Mouse (Mus musculus): Measurements from ENCODE around the gene Csmd2. TPM values are rescaled to one million over a fixed set of nuclear protein-coding genes. Genes with fewer than 3 reads are reported as not detected.

The Csmd2 gene
- polyA plus RNA-seq, 1 experiment from 2014 or later: 0.03 TPM

DNA sequence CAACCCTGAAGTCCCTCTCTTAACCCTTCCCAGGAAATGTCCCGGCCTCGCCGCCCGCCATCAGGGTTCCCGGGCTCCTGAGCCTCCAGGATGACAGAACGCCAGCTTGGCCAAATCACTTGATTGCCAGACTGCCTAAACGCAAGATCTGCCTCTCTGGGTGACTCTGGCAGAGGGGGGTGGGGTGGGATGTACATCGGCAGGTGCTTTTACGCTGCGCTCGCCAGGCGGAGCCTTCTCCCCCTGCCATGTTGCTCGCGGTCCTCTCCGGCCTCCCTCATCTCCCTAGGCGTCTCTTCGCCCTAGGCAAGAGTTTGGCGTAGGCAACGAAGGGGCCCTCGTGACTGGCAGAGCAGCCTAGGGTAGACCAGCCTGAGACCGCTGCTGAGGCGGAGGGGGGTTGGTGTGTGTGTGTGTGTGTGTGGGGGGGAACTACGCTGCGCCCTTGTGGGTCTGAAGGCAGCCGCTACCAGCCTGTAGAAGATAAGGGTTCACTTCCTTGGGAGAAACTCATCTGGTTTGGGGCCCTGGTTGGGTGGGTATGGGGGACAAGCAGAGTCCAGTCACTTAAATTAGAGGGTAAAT is 1.1 kb upstream of the Csmd2 start:
- H3K36me3 ChIP-seq (replicated peaks): no peaks in the 10 kb centered on the region
- H3K9ac ChIP-seq: no peak overlapping the region
- H3K4me3 ChIP-seq (replicated peaks): no peak overlapping the region
- H3K9me3 ChIP-seq (replicated peaks): no peaks in the 10 kb centered on the region
- no peak overlapping the region for H3K4me2 ChIP-seq
- no peaks in the 10 kb centered on the region for H3K4me1 ChIP-seq (replicated peaks)
- H3K27ac ChIP-seq (replicated peaks): no peak overlapping the region
- peaks cover 63% of the 10 kb centered on the region for H3K27me3 ChIP-seq
- ATAC-seq (ENCODE audit: insufficient read depth): no peak
- 7% methylated on average over 25 of the region's 25 CpGs for WGBS (ENCODE audit: insufficient replicate concordance)

- H3K4me3 ChIP-seq (replicated peaks): no peak overlapping the region
- no peak overlapping the region for H3K27ac ChIP-seq (replicated peaks)
- H3K9me3 ChIP-seq (replicated peaks): no peaks in the 10 kb centered on the region
- no peaks in the 10 kb centered on the region for H3K36me3 ChIP-seq (replicated peaks)
- H3K9ac ChIP-seq: no peak overlapping the region
- WGBS (ENCODE audit: insufficient replicate concordance): 12% methylated on average over 10 of the region's 10 CpGs
- ATAC-seq (ENCODE audit: insufficient read depth): no peak
- peaks cover 63% of the 10 kb centered on the region for H3K27me3 ChIP-seq
- H3K4me2 ChIP-seq: no peak overlapping the region
- no peaks in the 10 kb centered on the region for H3K4me1 ChIP-seq (replicated peaks)
Measured at GRCm38 (mm10) chr4:127987270-127987669, 387 bp upstream of the Csmd2 start.

DNA sequence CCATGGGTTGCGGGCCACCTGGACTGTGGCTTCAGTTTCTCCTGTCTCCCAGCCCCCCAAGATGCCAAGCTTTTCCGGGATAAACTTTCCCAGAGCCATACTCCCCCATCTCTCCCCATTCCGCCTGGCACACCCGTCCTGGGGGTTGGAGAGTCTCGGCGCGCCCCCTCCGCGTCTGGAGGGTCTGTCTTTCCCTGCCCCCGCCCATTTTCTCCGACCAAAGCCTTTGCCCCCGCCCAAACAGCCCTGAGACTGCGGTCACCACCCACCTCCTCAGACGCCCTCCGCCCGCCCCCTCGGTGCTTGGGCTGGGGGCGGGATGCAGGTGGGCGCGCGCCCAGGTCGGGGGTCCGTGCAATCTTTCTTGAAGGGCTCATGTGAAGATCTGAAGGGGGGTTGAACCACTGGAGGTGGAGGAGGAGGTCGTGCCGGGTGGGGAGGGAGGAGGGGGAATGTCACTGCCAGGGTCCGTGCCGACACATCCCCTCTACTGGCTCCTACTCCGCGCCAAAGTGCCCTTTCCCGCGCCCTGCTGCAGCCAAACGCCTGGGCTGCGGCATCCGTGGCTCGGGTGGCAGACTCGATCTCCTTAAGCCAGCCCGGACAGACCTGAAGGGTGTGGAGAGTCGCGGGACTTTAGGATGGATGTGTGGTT is 996 bp downstream of the Csmd2 start:
- H3K4me3 ChIP-seq (replicated peaks): no peak overlapping the region
- H3K4me1 ChIP-seq (replicated peaks): no peaks in the 10 kb centered on the region
- peaks cover 63% of the 10 kb centered on the region for H3K27me3 ChIP-seq
- H3K9me3 ChIP-seq (replicated peaks): no peaks in the 10 kb centered on the region
- no peak for ATAC-seq (ENCODE audit: insufficient read depth)
- WGBS (ENCODE audit: insufficient replicate concordance): 2% methylated on average over 39 of the region's 39 CpGs
- no peak overlapping the region for H3K9ac ChIP-seq
- no peak overlapping the region for H3K27ac ChIP-seq (replicated peaks)
- no peak overlapping the region for H3K4me2 ChIP-seq
- H3K36me3 ChIP-seq (replicated peaks): no peaks in the 10 kb centered on the region

DNA sequence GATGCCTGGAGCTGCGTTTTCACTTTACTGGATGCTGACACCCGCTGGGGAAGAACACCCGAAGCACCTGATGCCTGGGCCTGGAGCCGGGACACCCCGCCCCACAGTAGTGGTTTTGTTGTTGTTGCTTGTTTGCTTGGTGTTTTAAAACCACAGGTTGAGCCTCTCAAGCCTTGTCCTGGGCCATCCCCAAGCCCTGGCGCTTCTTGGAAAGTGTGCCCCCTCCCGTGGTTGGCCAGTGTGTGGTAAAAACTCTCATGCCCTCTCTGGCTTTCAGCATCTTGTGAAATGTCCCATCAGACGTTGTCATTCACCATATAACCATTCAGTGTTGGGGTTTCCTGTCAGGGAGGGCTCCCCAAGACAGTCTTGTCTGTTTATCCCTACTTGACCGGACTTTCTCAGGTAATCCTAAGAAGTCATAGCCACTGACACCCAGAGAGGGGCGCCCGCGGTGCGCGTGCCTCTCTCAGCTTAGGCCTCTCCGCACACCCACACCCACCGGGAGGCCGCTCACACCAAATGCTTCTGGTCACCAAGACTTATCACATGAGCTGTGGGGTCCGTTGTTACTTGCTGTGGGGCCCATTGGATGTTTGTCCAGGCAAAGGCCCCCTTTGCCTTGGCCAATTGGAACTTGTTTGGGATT is 1.8 kb downstream of the Csmd2 start:
- Histone ChIP-seq H3K27ac (replicated peaks) (no peak overlapping the region), H3K4me2 (no peak overlapping the region), H3K9me3 (replicated peaks) (no peaks in the 10 kb centered on the region), H3K9ac (no peak overlapping the region), H3K4me1 (replicated peaks) (no peaks in the 10 kb centered on the region), H3K4me3 (replicated peaks) (no peak overlapping the region), H3K36me3 (replicated peaks) (no peaks in the 10 kb centered on the region), H3K27me3 (peaks cover 63% of the 10 kb centered on the region)
- no peak for ATAC-seq (ENCODE audit: insufficient read depth)
- WGBS (ENCODE audit: insufficient replicate concordance): 7% methylated on average over 18 of the region's 18 CpGs

- Histone ChIP-seq H3K4me2 (no peak overlapping the region), H3K4me1 (replicated peaks) (no peaks in the 10 kb centered on the region), H3K9ac (no peak overlapping the region), H3K36me3 (replicated peaks) (no peaks in the 10 kb centered on the region), H3K27ac (replicated peaks) (no peak overlapping the region), H3K4me3 (replicated peaks) (no peak overlapping the region), H3K9me3 (replicated peaks) (no peaks in the 10 kb centered on the region), H3K27me3 (no peaks in the 10 kb centered on the region)
- 42% methylated on average over 3 of the region's 3 CpGs for WGBS (ENCODE audit: insufficient replicate concordance)
- ATAC-seq (ENCODE audit: insufficient read depth): no peak
Measured at GRCm38 (mm10) chr4:127999281-127999680, 11.6 kb downstream of the Csmd2 start.

DNA sequence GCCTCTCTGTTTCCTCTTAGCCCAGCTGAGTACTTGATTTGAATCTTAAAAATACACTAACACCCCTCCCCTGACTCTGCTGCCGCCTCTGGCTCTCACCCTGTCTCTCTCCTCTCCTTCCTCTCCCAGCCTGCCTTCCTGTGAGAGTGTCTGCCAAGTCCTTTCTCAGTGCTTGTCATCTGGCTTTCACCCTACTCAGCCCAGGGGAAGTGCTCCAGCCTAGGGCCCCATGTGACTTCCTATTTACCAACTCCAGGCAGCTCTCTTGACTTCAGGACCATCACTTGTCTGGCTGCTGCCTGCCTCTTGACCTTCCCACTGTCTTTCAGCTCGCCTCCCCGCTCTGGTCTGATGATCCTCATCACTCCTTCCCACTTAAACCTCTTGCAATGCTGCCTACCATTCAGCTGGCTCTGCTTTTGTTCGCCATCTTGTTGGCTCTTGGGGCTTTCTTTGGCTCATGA is 15.0 kb downstream of the Csmd2 start:
- Histone ChIP-seq H3K9me3 (replicated peaks) (no peaks in the 10 kb centered on the region), H3K27ac (replicated peaks) (no peak overlapping the region), H3K4me3 (replicated peaks) (no peak overlapping the region), H3K27me3 (no peaks in the 10 kb centered on the region), H3K4me1 (replicated peaks) (no peaks in the 10 kb centered on the region), H3K4me2 (no peak overlapping the region), H3K36me3 (replicated peaks) (no peaks in the 10 kb centered on the region), H3K9ac (no peak overlapping the region)
- WGBS (ENCODE audit: insufficient replicate concordance): 28% methylated on average over 4 of the region's 4 CpGs
- ATAC-seq (ENCODE audit: insufficient read depth): no peak

DNA sequence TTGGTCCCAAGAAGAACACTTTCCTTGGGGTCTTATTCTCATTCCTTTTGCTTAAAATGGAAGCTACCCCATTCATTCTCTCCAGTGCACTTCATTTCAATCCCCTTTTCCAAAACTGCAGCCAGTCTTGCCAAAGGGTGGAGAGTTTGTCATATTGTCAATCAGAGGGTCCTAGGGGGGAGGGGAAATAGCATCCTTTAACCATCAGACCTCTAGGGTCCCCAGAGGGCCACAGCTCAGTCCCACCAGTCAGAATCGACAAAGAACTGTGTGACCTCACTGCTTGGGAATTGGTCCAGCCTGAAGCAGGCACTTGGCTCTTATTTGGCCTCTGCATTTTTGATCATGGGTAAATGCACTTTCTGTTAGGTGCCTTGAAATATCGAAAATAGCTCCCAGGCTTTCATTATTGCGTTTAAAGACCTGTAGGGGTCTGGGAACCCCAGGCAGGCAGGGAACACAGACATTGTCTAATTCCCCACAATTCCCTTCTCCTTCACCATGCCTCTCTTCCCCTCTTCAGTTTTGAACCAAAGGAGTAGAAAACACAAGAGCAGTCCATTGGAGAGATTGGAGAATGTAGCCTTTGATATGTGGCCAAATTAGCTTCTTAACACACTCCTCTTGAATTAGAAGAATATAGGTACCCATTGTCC is 17.3 kb downstream of the Csmd2 start:
- no peaks in the 10 kb centered on the region for H3K36me3 ChIP-seq (replicated peaks)

DNA sequence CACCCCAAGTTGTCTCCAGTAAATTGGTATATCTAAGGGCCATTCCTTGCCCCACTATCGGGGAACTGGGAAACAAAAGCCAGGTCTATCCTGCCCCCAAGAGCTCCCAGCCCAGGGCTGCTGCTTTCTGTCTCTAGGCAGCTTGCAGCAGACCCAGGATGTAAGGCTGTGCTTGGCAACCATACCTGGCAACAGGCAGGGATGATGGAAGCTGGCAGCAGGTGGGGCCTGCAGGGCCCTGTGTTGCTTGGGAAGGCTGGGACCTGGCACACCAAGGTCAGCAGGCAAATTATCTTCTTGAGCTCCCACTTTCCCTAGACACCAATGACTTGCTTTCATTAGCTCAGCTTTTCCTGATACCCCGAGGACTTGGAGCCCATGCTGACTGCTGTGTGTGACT is 31.8 kb downstream of the Csmd2 start:
- no peaks in the 10 kb centered on the region for H3K9me3 ChIP-seq (replicated peaks)
- WGBS (ENCODE audit: insufficient replicate concordance): 48% methylated on average over 2 of the region's 2 CpGs
- H3K4me3 ChIP-seq (replicated peaks): no peak overlapping the region
- no peaks in the 10 kb centered on the region for H3K27me3 ChIP-seq
- no peak for ATAC-seq (ENCODE audit: insufficient read depth)
- H3K4me1 ChIP-seq (replicated peaks): no peaks in the 10 kb centered on the region
- H3K4me2 ChIP-seq: no peak overlapping the region
- no peaks in the 10 kb centered on the region for H3K36me3 ChIP-seq (replicated peaks)
- H3K27ac ChIP-seq (replicated peaks): no peak overlapping the region
- no peak overlapping the region for H3K9ac ChIP-seq

More for the DNA sequence above, 17.3 kb downstream of the Csmd2 start:
- no peaks in the 10 kb centered on the region for H3K27me3 ChIP-seq
- H3K4me2 ChIP-seq: no peak overlapping the region
- H3K4me1 ChIP-seq (replicated peaks): no peaks in the 10 kb centered on the region
- no peak overlapping the region for H3K4me3 ChIP-seq (replicated peaks)
- no peak for ATAC-seq (ENCODE audit: insufficient read depth)
- H3K9ac ChIP-seq: no peak overlapping the region
- H3K27ac ChIP-seq (replicated peaks): no peak overlapping the region
- H3K9me3 ChIP-seq (replicated peaks): no peaks in the 10 kb centered on the region
- WGBS (ENCODE audit: insufficient replicate concordance): 46% methylated on average over 3 of the region's 3 CpGs

DNA sequence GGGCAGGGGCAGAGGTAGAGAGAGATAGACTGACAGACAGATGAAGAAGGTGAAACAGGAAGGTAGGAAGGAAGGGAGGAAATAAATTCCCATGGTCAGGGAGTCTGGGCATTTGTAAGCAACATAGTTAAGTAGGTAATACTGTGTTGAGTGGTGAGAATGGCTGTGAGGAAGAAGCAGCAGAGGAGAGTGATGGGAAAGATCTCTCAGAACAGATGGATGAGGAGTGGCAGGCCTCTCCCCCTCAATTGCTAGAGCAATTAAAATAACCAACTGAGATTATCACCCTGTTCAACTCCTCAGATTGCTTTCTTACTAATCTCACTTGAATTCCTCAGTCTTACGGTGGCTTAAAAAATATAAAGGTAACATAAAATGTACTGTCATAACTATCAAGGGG is 40.6 kb downstream of the Csmd2 start:
- Histone ChIP-seq H3K27ac (replicated peaks) (no peak overlapping the region), H3K4me3 (replicated peaks) (no peak overlapping the region), H3K4me1 (replicated peaks) (no peaks in the 10 kb centered on the region), H3K9ac (no peak overlapping the region), H3K9me3 (replicated peaks) (no peaks in the 10 kb centered on the region), H3K36me3 (replicated peaks) (no peaks in the 10 kb centered on the region), H3K4me2 (no peak overlapping the region), H3K27me3 (no peaks in the 10 kb centered on the region)
- WGBS (ENCODE audit: insufficient replicate concordance): 69% methylated on average over 1 of the region's 1 CpGs
- no peak for ATAC-seq (ENCODE audit: insufficient read depth)

- Histone ChIP-seq H3K27ac (replicated peaks) (no peak overlapping the region), H3K9ac (no peak overlapping the region), H3K4me1 (replicated peaks) (no peaks in the 10 kb centered on the region), H3K36me3 (replicated peaks) (no peaks in the 10 kb centered on the region), H3K9me3 (replicated peaks) (no peaks in the 10 kb centered on the region), H3K4me3 (replicated peaks) (no peak overlapping the region), H3K4me2 (no peak overlapping the region), H3K27me3 (no peaks in the 10 kb centered on the region)
- no peak for ATAC-seq (ENCODE audit: insufficient read depth)
- WGBS (ENCODE audit: insufficient replicate concordance): 59% methylated on average over 4 of the region's 4 CpGs
Measured at GRCm38 (mm10) chr4:128041901-128042300, 54.2 kb downstream of the Csmd2 start.

GRCm38 (mm10) chr4:128042626-128043025 is 55.0 kb downstream of the Csmd2 start:
- no peak overlapping the region for H3K4me2 ChIP-seq
- no peaks in the 10 kb centered on the region for H3K36me3 ChIP-seq (replicated peaks)
- no peak for ATAC-seq (ENCODE audit: insufficient read depth)
- no peaks in the 10 kb centered on the region for H3K4me1 ChIP-seq (replicated peaks)
- H3K27me3 ChIP-seq: no peaks in the 10 kb centered on the region
- no peak overlapping the region for H3K4me3 ChIP-seq (replicated peaks)
- no peaks in the 10 kb centered on the region for H3K9me3 ChIP-seq (replicated peaks)
- no peak overlapping the region for H3K9ac ChIP-seq
- WGBS (ENCODE audit: insufficient replicate concordance): 19% methylated on average over 5 of the region's 5 CpGs
- no peak overlapping the region for H3K27ac ChIP-seq (replicated peaks)

All from liver, embryonic 15.5 days (tissue).